Mouse (Mus musculus) liver, embryonic 14.5 days (tissue): Measurements from ENCODE around the gene Slc16a11.

Experiments
- CTCF ChIP-seq: IDR thresholded peaks from 2 replicates; pipeline ENCODE4 v1.5.1; 2016; ENCODE audit warnings: antibody characterized with exemption, low read depth, control low read depth
- EP300 ChIP-seq: IDR thresholded peaks from 2 replicates; pipeline ENCODE4 v1.6.1; 2016; ENCODE audit warnings: antibody characterized with exemption, low read depth

DNA sequence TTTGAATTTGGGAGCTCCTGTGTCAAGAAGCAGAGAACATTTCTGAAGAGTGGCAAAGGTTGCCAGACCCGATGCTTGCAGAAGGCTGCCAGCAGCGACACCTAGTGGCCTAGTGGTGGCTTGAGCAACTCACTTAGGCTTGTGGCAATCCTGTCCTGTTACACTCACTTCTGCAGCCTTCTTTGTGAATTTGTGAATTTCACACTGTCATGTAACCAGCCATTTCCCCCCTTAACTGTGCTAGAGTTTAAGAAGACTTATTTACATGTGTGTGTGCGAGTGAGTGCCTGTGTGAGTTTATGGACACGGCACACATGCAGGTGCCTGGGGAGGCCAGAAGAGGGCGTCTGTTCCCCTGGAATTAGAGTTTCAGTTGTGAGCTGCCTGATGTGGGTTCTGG, 10.9 kb upstream of the Slc16a11 start:
- peak; percentile 95 for TF ChIP-seq CTCF
- TF ChIP-seq EP300: no peak
